Mouse (Mus musculus): ENCODE measurements around the gene Hsd17b6.

- TF ChIP-seq GATA1 (IDR thresholded peaks at IDR 0.05; ENCODE audit: borderline replicate concordance, low read length) = no peak
- TF ChIP-seq FLI1 (IDR thresholded peaks at IDR 0.05; ENCODE audit: low read length) = no peak
These were observed 57.7 kb downstream of the Hsd17b6 start for GRCm38 (mm10) chr10:127949596-127950130.

Data from megakaryocyte, embryonic 14.5 days (primary cell).